Mouse (Mus musculus) retina, adult 2 months (tissue): Measurements from ENCODE around the gene Slc25a12.

ENCODE experiments used
- DNase-seq: peaks from one replicate; pipeline ENCODE4 v3.0.0-alpha.2; 2012; ENCODE audit warnings: low read depth, low spot score

Gene Slc25a12

DNA sequence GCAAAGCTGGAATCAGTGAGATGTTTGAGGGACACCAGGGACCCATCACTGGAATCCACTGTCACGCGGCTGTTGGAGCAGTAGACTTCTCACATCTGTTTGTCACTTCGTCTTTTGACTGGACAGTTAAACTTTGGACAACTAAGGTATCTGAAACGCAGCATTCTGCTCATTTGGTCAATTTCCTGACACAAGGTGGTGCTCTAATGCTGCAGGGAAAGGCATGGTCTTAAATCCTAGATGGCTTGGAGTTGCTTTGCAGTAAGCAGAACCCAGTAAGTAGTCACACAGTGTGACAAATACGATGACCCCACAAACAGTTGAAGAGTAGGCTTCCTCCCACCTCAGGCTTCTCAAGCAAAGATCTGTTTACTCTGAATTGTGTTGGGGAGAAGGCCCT, 116.7 kb downstream of the Slc25a12 start:
- DNase-seq, result no peak

- no peak for DNase-seq
Observed at GRCm38 (mm10) chr2:71248071-71248470, 119.5 kb downstream of the Slc25a12 start.

GRCm38 (mm10) chr2:71246096-71246495, 121.5 kb downstream of the Slc25a12 start:
- no peak for DNase-seq

- DNase-seq, result no peak
Observed at GRCm38 (mm10) chr2:71245416-71245815, 122.1 kb downstream of the Slc25a12 start.

DNA sequence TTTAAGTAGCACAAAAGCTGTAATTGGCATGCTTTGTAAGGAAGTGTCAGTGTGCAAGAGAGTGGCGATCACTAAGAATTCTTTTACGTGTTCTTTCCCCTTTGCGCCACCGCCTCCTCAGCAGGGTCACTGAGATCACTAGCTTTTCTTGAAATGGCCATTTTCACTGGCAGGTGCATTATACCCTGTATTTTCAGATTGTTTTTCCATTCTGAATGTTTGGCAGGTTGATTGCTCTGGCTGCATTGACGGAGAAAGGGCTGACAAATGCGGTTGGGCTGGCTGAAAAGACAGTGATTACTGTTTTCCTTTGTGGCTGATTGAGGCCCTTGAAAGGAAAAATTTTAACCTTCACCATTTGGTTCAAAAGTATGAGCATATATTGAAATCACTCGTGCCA, 122.7 kb downstream of the Slc25a12 start:
- DNase-seq, result no peak

DNA sequence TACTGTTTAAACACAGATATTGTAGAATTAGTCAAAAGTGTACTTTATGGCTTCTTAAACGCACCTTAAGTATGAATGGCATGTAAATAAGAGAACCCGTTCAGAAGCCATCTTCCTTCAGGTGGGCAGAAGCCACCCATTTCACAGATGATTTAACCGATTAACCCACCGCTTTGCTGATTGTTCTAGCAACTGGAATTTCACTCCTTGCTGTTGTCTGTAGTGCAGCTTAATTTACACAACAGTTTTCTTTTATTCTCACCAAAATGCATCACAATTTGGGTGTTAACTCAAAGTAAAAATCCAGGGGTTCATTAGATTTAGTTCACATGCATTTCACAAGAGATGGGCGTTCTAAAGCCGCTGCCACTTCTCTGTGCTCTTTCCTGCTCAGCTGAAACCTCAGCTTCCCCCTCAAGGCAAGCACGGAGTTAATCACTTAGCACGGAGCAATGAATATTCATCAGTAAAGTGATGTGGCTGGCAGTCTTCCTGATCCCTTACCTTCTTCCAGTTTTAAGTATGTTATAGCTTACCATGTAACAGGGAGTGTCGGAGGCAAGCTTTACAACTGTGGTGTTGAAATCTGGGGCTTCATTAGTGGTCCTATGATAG, 124.4 kb downstream of the Slc25a12 start:
- no peak for DNase-seq

- DNase-seq, result no peak
Observed at GRCm38 (mm10) chr2:71242180-71242579, 125.4 kb downstream of the Slc25a12 start.

GRCm38 (mm10) chr2:71241505-71241904, 126.0 kb downstream of the Slc25a12 start:
- no peak for DNase-seq

DNA sequence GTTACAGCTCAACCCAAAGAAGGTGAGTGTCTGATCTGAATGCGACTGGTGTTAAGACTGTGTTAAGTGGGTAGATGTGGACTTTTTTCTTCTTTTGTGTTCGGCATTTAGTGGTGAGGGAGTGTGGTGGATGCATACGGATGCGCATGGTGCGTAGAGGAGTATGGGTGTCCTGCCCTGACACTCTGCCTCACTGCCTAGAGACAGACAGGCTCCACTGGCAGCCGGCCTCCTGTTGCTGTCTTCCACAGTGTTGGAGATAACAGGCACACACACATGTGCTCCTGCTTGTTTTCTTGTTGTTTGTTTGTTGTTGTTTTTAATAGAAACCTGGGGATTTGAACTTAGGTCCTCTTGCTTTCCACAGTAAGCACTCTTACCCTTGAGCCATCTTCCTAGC, 131.5 kb downstream of the Slc25a12 start:
- DNase-seq, result no peak

DNA sequence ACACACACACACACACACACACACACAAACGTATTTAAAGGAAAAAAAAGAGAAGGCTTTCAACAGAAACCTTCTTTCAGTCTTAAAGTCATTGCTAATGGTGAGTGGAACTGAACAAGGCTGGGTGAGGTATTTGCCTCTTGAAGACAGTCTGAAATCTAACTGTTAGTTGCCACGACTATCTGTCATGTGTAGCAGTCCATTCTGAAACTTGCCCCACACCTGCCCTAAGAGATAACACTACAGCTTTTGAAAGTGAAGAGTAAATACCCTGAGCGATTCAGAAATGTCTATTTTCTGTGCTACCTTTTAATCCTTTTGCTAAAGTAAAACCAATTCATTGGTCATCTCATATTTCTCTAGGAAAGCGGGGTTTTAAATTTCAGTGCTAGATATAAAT, 132.1 kb downstream of the Slc25a12 start:
- no peak for DNase-seq

DNA sequence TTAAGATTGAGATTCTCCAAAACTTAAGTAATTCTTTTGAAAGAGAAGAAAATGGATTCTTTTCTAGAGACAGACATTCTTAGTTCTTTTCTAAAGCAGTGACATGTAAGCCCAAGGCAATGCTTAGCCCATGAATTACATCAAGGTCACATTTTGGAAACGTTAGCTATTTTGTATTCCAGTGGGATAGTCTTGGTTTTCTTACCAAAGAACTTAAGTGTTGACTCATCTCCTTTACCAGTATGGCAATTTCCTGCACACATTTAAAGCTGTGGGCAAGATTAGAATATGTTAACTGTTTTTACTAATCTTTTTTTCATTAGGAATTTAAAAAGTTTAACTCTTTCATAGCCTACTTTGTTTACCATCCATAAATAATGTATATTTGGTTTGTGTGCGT, 134.6 kb downstream of the Slc25a12 start:
- DNase-seq, result no peak

DNA sequence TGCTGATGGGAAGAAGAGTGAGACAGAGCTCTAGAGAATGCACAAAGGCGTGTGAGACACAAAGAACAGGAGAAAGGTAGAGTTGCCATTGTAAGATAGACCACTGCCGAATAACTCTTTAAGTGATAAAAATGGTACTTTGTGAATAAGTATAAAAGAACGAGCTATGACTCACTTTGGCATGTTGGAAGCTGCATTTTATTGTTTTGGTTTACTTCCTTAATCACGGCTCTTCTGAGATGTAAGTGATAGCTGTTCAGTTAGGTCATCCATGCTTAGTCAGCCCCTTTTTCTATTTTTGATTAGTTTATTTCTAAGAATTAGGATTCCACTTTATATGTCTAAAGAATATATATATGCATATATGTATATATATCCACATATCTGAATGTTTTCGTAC, 135.6 kb downstream of the Slc25a12 start:
- no peak for DNase-seq

DNA sequence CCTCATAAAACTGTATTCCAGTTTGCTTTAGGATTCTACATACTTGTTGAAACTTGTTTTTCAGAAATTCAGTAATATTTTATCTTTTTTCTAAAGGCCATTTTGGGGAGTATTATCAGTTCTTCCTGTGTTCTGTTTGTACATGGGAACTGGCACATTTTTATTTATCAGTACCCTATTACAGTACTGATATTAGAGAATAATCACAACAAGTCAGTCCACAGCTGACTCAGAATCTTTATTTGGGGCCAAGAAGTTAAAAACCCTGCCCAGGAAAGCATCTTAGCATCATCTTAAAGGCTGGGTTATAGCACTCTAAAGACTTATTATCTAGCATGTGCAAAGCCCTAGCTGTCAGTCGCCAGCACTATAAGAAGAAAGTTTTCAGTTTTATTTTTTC, 137.9 kb downstream of the Slc25a12 start:
- no peak for DNase-seq

- DNase-seq, result no peak
Observed at GRCm38 (mm10) chr2:71227398-71227797, 140.2 kb downstream of the Slc25a12 start.
